Mouse (Mus musculus): ENCODE results near the gene Mettl7b.

GRCm38 (mm10) chr10:128918246-128918645 is 42.5 kb downstream of the Mettl7b start:
- TF ChIP-seq MAFK (IDR thresholded peaks at IDR 0.05; ENCODE audit: insufficient read depth, low read depth, low read length) = no peak
- TF ChIP-seq ZNF384 (IDR thresholded peaks at IDR 0.05; ENCODE audit: low read depth, low read length) = no peak
- TF ChIP-seq HCFC1 (IDR thresholded peaks at IDR 0.05; ENCODE audit: borderline replicate concordance, insufficient read depth, low read length) = no peak
- TF ChIP-seq ZC3H11A (IDR thresholded peaks at IDR 0.05; ENCODE audit: borderline replicate concordance, low read depth, low read length) = no peak
